Mouse (Mus musculus) forebrain, postnatal 0 days (tissue): ENCODE measurements around the gene Olfr102. TPM values are rescaled to one million over a fixed set of nuclear protein-coding genes. Genes with fewer than 3 reads are reported as not detected.

Source experiments
- ATAC-seq: fragments of 200-750 bp; cut with Nextera tagmentation; 2 replicates; pipeline ENCODE4 v1.8.0; 2017; ENCODE audit warnings: mild to moderate bottlenecking, moderate library complexity
- DNase-seq: peaks from one replicate; pipeline ENCODE4 v3.0.0-alpha.2; 2015
- H3K27ac ChIP-seq: fragments of 300-500 bp; sonication (generic); 2 replicates; pipeline ENCODE4 v1.5.1; 2014; ENCODE audit warnings: low read depth, mild to moderate bottlenecking, antibody characterized with exemption, low read length, moderate library complexity, mixed read lengths
- H3K27me3 ChIP-seq: fragments of 300-500 bp; sonication (generic); 2 replicates; pipeline ENCODE4 v1.6.1; 2014; ENCODE audit warnings: mild to moderate bottlenecking, low read length, mixed read lengths; ENCODE audit not compliant: insufficient read depth
- H3K36me3 ChIP-seq: fragments of 300-500 bp; sonication (generic); 2 replicates; pipeline ENCODE4 v1.6.1; 2014; ENCODE audit warnings: mild to moderate bottlenecking, moderate library complexity; ENCODE audit not compliant: insufficient read depth
- H3K4me1 ChIP-seq: fragments of 300-500 bp; sonication (generic); 2 replicates; pipeline ENCODE4 v1.6.1; 2014; ENCODE audit warnings: antibody characterized with exemption; ENCODE audit not compliant: insufficient read depth
- H3K4me2 ChIP-seq: fragments of 300-500 bp; sonication (generic); 2 replicates; pipeline ENCODE4 v1.6.1; 2014; ENCODE audit warnings: low read depth, mild to moderate bottlenecking, moderate library complexity
- H3K4me3 ChIP-seq: fragments of 300-500 bp; sonication (generic); 2 replicates; pipeline ENCODE4 v1.5.1; 2014; ENCODE audit warnings: low read depth, low read length, mixed read lengths
- H3K9ac ChIP-seq: fragments of 300-500 bp; sonication (generic); 2 replicates; pipeline ENCODE4 v1.6.1; 2014; ENCODE audit warnings: mild to moderate bottlenecking
- H3K9me3 ChIP-seq: fragments of 300-500 bp; sonication (generic); 2 replicates; pipeline ENCODE4 v1.6.1; 2016; ENCODE audit warnings: low read length
- CTCF ChIP-seq: sonication (generic); IDR thresholded peaks from 2 replicates; pipeline ENCODE4 v1.5.1; 2016; ENCODE audit warnings: antibody characterized with exemption, control low read depth, low read depth
- WGBS: fragments of 180-500 bp; shearing (Covaris S2); extraction: QIAGEN DNeasy Blood & Tissue Kit; methylation state at CpG from one replicate; pipeline ENCODE4 v1.1.7; 2014; 5-methylcytosine and 5-hydroxymethylcytosine counted together
- polyA plus RNA-seq: library from polyadenylated mRNA; unstranded; fragments of >200 nt; fragmentation: Nextera tagmentation; extraction: Ambion mirVana; gene quantifications from 2 replicates; pipeline ENCODE4 v1.2.1, GENCODE M21; 2015
- total RNA-seq: library from RNA; depleted of rRNA; stranded (reverse); fragments of >200 nt; gene quantifications from 2 replicates; pipeline ENCODE4 v1.2.3, GENCODE M21; 2014; rRNA removed

Olfr102 gene
- total RNA-seq (not detected in 2 replicates), polyA plus RNA-seq (not detected in 2 replicates)

DNA sequence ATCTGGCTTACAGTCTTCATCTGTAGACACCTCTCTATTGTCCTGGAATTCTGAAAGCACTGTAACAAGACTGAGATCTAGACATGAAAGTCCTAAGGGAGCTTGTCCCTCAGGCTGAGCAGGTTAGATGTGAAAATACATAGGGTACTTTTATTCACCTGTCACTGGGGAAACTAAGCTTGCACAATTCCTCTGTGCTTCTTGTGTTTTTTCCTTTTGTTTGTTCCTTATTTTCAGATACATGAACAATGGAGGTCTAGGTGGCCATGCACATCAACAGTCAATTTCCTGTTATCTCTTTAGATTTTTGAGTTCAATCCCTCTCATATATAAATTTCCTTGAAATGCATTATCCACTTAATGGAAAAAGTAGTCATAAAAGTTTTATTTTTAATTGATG, at the start of gene Olfr102:
Olfr102 (minus strand) TSS at position 101 of the 400 bp plus-strand sequence.
- Histone ChIP-seq H3K27me3 (no peaks in the 10 kb centered on the region), H3K4me2 (no peak within 1 kb of the TSS), H3K27ac (no peak within 1 kb of the TSS), H3K4me1 (no peaks in the 10 kb centered on the region), H3K4me3 (no peak within 1 kb of the TSS), H3K9ac (no peak within 1 kb of the TSS), H3K9me3 (no peaks in the 10 kb centered on the region), H3K36me3 (no peaks in the 10 kb centered on the region)
- DNase-seq (no peak), ATAC-seq (no peak)
- TF ChIP-seq CTCF = no peak

DNA sequence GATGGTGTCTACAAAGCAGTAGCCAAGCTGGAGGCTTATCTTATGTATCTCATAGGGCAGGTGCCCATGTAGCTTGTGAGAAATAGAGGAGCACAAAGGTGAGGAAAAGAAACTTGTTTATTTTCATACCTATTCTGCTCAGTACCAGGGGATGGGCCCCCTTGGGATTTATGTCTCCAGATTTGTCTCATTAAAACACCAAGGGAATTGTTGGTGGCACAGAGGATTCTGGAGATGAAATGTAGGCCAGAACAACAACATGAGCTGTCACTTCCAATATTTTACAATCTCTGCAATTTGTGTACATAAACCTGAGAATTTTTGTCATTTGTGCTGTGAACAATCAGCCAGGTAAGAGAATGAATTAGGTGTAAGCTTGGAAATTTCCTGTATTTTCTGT, 42.4 kb upstream of the Olfr102 start, which contains the start of gene Olfr104-ps:
Olfr104-ps (plus strand) TSS at position 301 of the 400 bp plus-strand sequence.
- no peaks in the 10 kb centered on the region for H3K4me1 ChIP-seq

DNA sequence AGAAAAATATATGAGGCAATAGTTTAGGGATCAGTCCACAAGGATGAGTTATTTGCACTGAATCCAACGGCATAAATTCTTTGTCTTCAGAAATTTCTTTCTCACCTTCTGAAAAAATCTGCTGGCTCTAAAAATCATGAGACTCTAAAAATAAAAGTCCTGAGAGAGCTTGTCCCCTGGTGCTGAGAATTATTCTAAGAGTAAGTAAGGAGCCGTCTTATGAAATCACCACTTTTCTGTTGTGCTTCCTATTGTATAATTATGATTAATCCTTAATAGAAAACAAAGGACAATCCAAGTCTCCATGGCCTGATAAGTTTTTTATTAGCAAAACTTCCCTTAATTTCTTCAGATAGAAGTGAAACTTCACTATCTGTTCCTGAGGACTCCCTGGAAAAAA, 22.7 kb upstream of the Olfr102 start, which contains the start of gene Olfr103:
Olfr103 (minus strand) TSS at position 101 of the 400 bp plus-strand sequence.
- Histone ChIP-seq H3K36me3 (no peaks in the 10 kb centered on the region), H3K4me2 (no peak within 1 kb of the TSS), H3K4me3 (no peak within 1 kb of the TSS), H3K9me3 (no peaks in the 10 kb centered on the region), H3K27me3 (no peaks in the 10 kb centered on the region), H3K27ac (no peak within 1 kb of the TSS), H3K9ac (no peak within 1 kb of the TSS), H3K4me1 (no peaks in the 10 kb centered on the region)
- WGBS = 85% methylated on average over 2 of the region's 2 CpGs
- DNase-seq = no peak
- no peak for TF ChIP-seq CTCF
- no peak for ATAC-seq

More for the DNA sequence above, 42.4 kb upstream of the Olfr102 start, which contains the start of gene Olfr104-ps:
- Histone ChIP-seq H3K27ac (no peak within 1 kb of the TSS), H3K36me3 (no peaks in the 10 kb centered on the region), H3K9ac (no peak within 1 kb of the TSS), H3K9me3 (no peaks in the 10 kb centered on the region), H3K27me3 (no peaks in the 10 kb centered on the region), H3K4me2 (no peak within 1 kb of the TSS), H3K4me3 (no peak within 1 kb of the TSS)
- ATAC-seq (no peak), DNase-seq (no peak)
- TF ChIP-seq CTCF = no peak

DNA sequence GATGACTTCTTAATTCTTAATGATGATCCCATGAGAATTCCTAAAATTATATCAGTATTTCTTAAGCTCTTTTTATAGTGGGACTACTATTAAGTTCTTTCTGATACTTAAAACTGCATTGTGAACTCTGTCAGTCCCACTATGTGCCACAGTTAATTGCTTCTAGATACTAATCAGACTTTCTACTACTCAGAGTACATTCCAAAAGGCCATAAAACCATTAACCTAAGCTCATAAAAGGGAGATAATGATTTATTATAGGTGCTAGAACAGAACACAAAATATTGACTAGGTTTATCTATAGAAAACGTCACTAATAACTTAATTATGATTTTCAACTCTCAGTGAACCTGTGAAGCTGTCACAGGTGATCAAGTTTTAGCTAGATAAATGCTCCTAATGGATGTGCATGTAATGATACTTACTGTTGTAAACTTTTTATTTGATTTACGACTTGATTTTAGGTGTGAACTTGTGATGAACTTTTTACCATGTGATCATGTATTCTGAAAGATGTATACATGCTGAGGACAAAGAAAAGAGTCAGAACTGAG, 6.6 kb downstream of the Olfr102 start:
- ATAC-seq (no peak), DNase-seq (no peak)
- Histone ChIP-seq H3K9me3 (no peaks in the 10 kb centered on the region), H3K36me3 (no peaks in the 10 kb centered on the region), H3K27me3 (no peaks in the 10 kb centered on the region), H3K9ac (no peak overlapping the region), H3K4me3 (no peak overlapping the region), H3K27ac (no peak overlapping the region), H3K4me1 (no peaks in the 10 kb centered on the region), H3K4me2 (no peak overlapping the region)
- WGBS = 54% methylated on average over 2 of the region's 2 CpGs
- TF ChIP-seq CTCF = no peak

DNA sequence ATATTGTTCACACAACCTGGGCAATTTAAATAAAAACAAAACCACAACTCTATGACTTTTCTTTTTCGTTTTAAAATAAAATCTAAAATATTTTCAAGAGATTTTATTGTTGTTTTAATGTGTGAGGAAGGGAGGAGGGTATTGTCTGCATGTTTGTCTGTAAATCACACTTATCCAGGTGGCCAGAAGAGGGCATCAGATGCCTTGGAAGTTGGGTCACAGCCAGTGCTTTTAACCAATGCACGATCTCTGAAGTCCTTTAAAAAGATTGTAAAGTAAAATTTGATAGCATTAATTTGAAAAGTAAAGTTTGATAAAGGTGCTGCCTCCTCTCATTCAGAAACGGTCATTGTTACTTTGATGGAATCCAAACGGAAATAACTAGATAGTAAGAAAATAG, 8.4 kb downstream of the Olfr102 start:
- Histone ChIP-seq H3K4me3 (no peak overlapping the region), H3K4me1 (no peaks in the 10 kb centered on the region), H3K27me3 (no peaks in the 10 kb centered on the region), H3K9ac (no peak overlapping the region), H3K36me3 (no peaks in the 10 kb centered on the region), H3K4me2 (no peak overlapping the region), H3K27ac (no peak overlapping the region), H3K9me3 (no peaks in the 10 kb centered on the region)
- 42% methylated on average over 4 of the region's 4 CpGs for WGBS
- peak; percentile 1 for DNase-seq
- TF ChIP-seq CTCF = peak; percentile 25; the same call in 1 of the 2 replicates
- ATAC-seq = no peak

DNA sequence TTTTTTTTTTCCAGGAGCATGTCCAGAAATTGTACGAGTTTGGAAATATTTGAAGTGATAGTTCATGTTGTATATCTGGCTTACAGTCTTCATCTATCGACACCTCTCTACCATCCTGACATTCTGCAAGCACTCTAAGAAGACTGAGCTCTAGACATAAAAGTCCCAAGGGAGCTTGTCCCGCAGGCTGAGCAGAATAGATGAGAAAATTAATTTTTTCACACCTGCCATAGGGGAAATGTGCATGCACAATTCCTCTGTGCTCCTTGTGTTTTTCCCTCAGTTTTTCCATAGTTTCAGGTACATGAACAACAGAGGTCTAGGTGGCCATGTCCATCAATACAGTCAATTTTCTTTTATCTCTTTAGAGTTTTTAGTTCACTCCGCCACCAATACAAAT, 12.6 kb downstream of the Olfr102 start, which contains the start of gene Olfr101:
Olfr101 (minus strand) TSS at position 101 of the 400 bp plus-strand sequence.
- 88% methylated on average over 4 of the region's 4 CpGs for WGBS
- H3K4me1 ChIP-seq = no peaks in the 10 kb centered on the region

DNA sequence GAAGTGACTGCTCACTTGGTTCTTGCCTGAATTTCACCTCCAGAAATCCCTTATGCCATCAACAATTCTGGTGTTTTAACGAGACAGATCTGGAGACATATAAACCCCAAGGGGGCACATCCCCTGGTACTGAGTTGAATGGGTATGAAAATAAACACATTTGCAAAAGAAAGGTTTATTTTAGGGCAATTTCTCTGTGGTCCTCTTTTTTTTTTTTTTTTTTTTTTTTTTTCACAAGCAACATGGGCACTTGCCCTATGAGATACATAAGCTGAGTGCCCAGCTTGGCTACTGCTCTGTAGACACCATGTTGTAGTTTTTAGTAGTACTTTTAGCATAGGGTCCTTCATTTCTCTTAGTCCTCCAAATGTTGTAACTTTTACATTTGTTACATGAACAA, 33.5 kb downstream of the Olfr102 start, which contains the start of gene Olfr99:
Olfr99 (minus strand) TSS at position 101 of the 400 bp plus-strand sequence.
- H3K27ac ChIP-seq = no peak within 1 kb of the TSS
- no peak for DNase-seq
- H3K4me2 ChIP-seq = no peak within 1 kb of the TSS
- WGBS = 60% methylated on average over 1 of the region's 1 CpGs
- H3K9me3 ChIP-seq = no peaks in the 10 kb centered on the region
- no peak within 1 kb of the TSS for H3K4me3 ChIP-seq
- H3K36me3 ChIP-seq = no peaks in the 10 kb centered on the region
- TF ChIP-seq CTCF = no peak
- no peaks in the 10 kb centered on the region for H3K4me1 ChIP-seq
- no peak within 1 kb of the TSS for H3K9ac ChIP-seq
- H3K27me3 ChIP-seq = no peaks in the 10 kb centered on the region
- ATAC-seq = no peak

More for the DNA sequence above, 12.6 kb downstream of the Olfr102 start, which contains the start of gene Olfr101:
- no peak for TF ChIP-seq CTCF
- Histone ChIP-seq H3K36me3 (no peaks in the 10 kb centered on the region), H3K4me2 (no peak within 1 kb of the TSS), H3K9me3 (no peaks in the 10 kb centered on the region), H3K9ac (no peak within 1 kb of the TSS), H3K27ac (no peak within 1 kb of the TSS), H3K4me3 (no peak within 1 kb of the TSS), H3K27me3 (no peaks in the 10 kb centered on the region)
- DNase-seq (no peak), ATAC-seq (no peak)
